Mouse (Mus musculus) liver, postnatal 0 days (tissue): ENCODE measurements around the gene Slc9a2.

Experiments used
- CTCF ChIP-seq: sonication (generic); IDR thresholded peaks from 2 replicates; pipeline ENCODE4 v1.5.1; 2016; ENCODE audit warnings: antibody characterized with exemption, low read depth
- EP300 ChIP-seq: IDR thresholded peaks from 2 replicates; pipeline ENCODE4 v1.6.1; 2016; ENCODE audit warnings: antibody characterized with exemption, low read depth, mild to moderate bottlenecking

- no peak for TF ChIP-seq CTCF
- TF ChIP-seq EP300, result no peak
Measured at GRCm38 (mm10) chr1:40764701-40765275, 84.4 kb downstream of the Slc9a2 start.
